Mouse (Mus musculus) spleen, adult 2 months (tissue): ENCODE results near the gene Col4a6.

Source experiments
- CTCF ChIP-seq: fragments of 200-500 bp; IDR thresholded peaks from 2 replicates; pipeline ENCODE4 v1.5.1; 2011; ENCODE audit warnings: mild to moderate bottlenecking, inconsistent platforms; ENCODE audit not compliant: insufficient read depth, insufficient read length, insufficient replicate concordance; ENCODE audit errors: extremely low read depth
- POLR2A ChIP-seq: fragments of 200-500 bp; IDR thresholded peaks from 2 replicates; pipeline ENCODE4 v1.6.1; 2011; ENCODE audit warnings: low read depth, low read length, inconsistent platforms

GRCm38 (mm10) chrX:141384632-141385031 is 89.2 kb downstream of the Col4a6 start:
- TF ChIP-seq CTCF (no peak), POLR2A (no peak)
